Mouse (Mus musculus) C2C12 (cell line): ENCODE measurements around the gene Slc25a45. TPM values are rescaled to one million over a fixed set of nuclear protein-coding genes. Genes with fewer than 3 reads are reported as not detected.

ENCODE experiments used
- H3K27me3 ChIP-seq: one replicate; pipeline ENCODE4 v1.6.1; 2011; ENCODE audit not compliant: control insufficient read depth, insufficient read depth, insufficient read length
- H3K36me3 ChIP-seq: one replicate; pipeline ENCODE4 v1.6.1; 2011; ENCODE audit not compliant: control insufficient read depth, insufficient read depth
- H3K4me3 ChIP-seq: one replicate; pipeline ENCODE4 v1.5.1; 2011; ENCODE audit warnings: mild to moderate bottlenecking, control low read depth; ENCODE audit not compliant: poor library complexity, insufficient read depth, severe bottlenecking
- H3K79me2 ChIP-seq: one replicate; pipeline ENCODE4 v1.6.1; 2011; ENCODE audit not compliant: control insufficient read depth, insufficient read depth
- H3K79me3 ChIP-seq: one replicate; pipeline ENCODE4 v1.6.1; 2011; ENCODE audit warnings: low read depth, control low read depth
- H3ac ChIP-seq: one replicate; pipeline ENCODE3; 2011; ENCODE audit warnings: low read depth; ENCODE audit not compliant: control insufficient read depth, insufficient read length
- CEBPB ChIP-seq: IDR thresholded peaks from one replicate; pipeline ENCODE4 v1.6.1; 2011; ENCODE audit warnings: low read depth, mild to moderate bottlenecking, control low read depth, moderate library complexity
- CTCF ChIP-seq: IDR thresholded peaks from one replicate; pipeline ENCODE4 v1.5.1; 2011; ENCODE audit not compliant: control insufficient read depth, insufficient read depth, insufficient read length
- FOSL1 ChIP-seq: IDR thresholded peaks from one replicate; pipeline ENCODE4 v1.8.0; 2011; ENCODE audit warnings: mild to moderate bottlenecking, low read length; ENCODE audit not compliant: poor library complexity, insufficient read depth, severe bottlenecking
- MAX ChIP-seq: IDR thresholded peaks from one replicate; pipeline ENCODE4 v1.6.1; 2011; ENCODE audit warnings: mild to moderate bottlenecking, control low read depth
- MYOD1 ChIP-seq: IDR thresholded peaks from one replicate; pipeline ENCODE4 v1.6.1; 2011; ENCODE audit warnings: low read depth; ENCODE audit not compliant: control insufficient read depth, insufficient read length
- MYOG ChIP-seq: IDR thresholded peaks from one replicate; pipeline ENCODE4 v1.6.1; 2011; ENCODE audit not compliant: control insufficient read depth, insufficient read length; ENCODE audit errors: extremely low read depth
- USF1 ChIP-seq: IDR thresholded peaks from one replicate; pipeline ENCODE4 v1.6.1; 2011; ENCODE audit warnings: low read depth, mild to moderate bottlenecking, control low read depth, moderate library complexity
- polyA plus RNA-seq: library from polyadenylated mRNA; unstranded; fragments of >200 nt; fragmentation: generic; extraction: Trizol; gene quantifications from one replicate; pipeline ENCODE4 v1.2.1, GENCODE M21; 2012; ENCODE audit warnings: missing spikeins

Gene Slc25a45
- polyA plus RNA-seq, 1 experiment, result 5.5 TPM

- no peak for TF ChIP-seq FOSL1
- TF ChIP-seq CTCF, result no peak
- no peak for TF ChIP-seq USF1
- TF ChIP-seq MAX, result no peak
Measured at GRCm38 (mm10) chr19:5831224-5831957, 46.2 kb upstream of the Slc25a45 start.

GRCm38 (mm10) chr19:5831958-5832320, 45.7 kb upstream of the Slc25a45 start:
- Histone ChIP-seq H3K79me3 (peaks cover 39% of the 10 kb centered on the region), H3K36me3 (peaks cover 47% of the 10 kb centered on the region), H3K4me3 (no peak overlapping the region), H3K79me2 (peaks cover 97% of the 10 kb centered on the region), H3K27me3 (no peaks in the 10 kb centered on the region), H3ac (no peak overlapping the region)
- TF ChIP-seq CTCF (no peak), MYOG (no peak), MYOD1 (no peak), MAX (no peak), FOSL1 (no peak), CEBPB (no peak), USF1 (no peak)

More at GRCm38 (mm10) chr19:5831224-5831957, 46.2 kb upstream of the Slc25a45 start:
- H3K79me2 ChIP-seq, result peaks cover 97% of the 10 kb centered on the region
- no peaks in the 10 kb centered on the region for H3K27me3 ChIP-seq
- H3K4me3 ChIP-seq, result no peak overlapping the region
- H3K79me3 ChIP-seq, result peaks cover 35% of the 10 kb centered on the region
- H3K36me3 ChIP-seq, result peaks cover 52% of the 10 kb centered on the region
- H3ac ChIP-seq, result no peak overlapping the region

GRCm38 (mm10) chr19:5832326-5832725, 45.3 kb upstream of the Slc25a45 start:
- Histone ChIP-seq H3K27me3 (no peaks in the 10 kb centered on the region), H3K4me3 (no peak overlapping the region), H3K79me3 (peaks cover 41% of the 10 kb centered on the region), H3ac (no peak overlapping the region), H3K79me2 (peaks cover 97% of the 10 kb centered on the region), H3K36me3 (peaks cover 43% of the 10 kb centered on the region)
- TF ChIP-seq MYOD1, result no peak
- TF ChIP-seq MYOG, result no peak
- TF ChIP-seq USF1, result no peak
- no peak for TF ChIP-seq CEBPB

DNA sequence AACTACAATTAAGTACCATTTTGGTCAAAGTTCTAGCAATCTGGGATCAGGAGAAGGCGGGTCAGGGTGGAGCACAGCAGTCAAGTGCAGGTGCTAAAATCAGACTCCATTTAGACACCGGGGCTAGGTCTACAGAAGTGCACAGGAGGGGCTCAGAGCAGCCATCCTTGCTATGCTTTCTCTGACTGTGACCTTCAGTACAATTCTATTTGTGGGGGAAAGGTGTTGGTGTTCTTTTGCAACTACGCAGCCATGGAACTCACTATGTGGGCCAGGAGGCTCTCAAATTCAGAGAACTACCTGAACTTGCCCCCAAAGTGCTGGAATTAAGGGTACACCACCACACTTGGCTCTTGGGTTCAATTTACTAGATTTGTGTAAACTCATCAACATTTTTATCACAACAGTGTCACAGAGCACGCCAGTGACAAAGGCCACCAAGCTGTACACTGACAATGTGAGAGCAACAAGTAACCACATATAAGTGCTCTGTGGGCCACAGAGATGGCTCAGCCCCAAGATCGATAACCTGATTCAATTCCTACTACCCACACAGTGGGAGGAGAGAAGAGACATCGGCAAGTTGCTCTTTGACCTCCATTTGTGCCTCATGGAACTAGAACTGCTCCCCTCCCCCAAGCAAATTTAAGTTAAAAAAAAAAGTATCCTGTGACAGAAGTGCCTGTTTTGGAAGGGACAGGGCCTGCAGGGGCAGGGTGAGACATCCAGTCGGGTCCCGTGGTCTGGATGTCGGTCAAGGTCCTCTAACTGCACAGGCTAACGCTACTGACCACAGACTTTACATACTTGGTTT, 44.1 kb upstream of the Slc25a45 start:
- H3K79me2 ChIP-seq, result peaks cover 98% of the 10 kb centered on the region
- no peak overlapping the region for H3ac ChIP-seq
- peaks cover 53% of the 10 kb centered on the region for H3K79me3 ChIP-seq
- TF ChIP-seq CTCF (no peak), MYOD1 (no peak), MAX (no peak), USF1 (no peak), CEBPB (no peak), FOSL1 (no peak), MYOG (no peak)
- H3K4me3 ChIP-seq, result no peak overlapping the region
- no peaks in the 10 kb centered on the region for H3K27me3 ChIP-seq
- H3K36me3 ChIP-seq, result peaks cover 31% of the 10 kb centered on the region

DNA sequence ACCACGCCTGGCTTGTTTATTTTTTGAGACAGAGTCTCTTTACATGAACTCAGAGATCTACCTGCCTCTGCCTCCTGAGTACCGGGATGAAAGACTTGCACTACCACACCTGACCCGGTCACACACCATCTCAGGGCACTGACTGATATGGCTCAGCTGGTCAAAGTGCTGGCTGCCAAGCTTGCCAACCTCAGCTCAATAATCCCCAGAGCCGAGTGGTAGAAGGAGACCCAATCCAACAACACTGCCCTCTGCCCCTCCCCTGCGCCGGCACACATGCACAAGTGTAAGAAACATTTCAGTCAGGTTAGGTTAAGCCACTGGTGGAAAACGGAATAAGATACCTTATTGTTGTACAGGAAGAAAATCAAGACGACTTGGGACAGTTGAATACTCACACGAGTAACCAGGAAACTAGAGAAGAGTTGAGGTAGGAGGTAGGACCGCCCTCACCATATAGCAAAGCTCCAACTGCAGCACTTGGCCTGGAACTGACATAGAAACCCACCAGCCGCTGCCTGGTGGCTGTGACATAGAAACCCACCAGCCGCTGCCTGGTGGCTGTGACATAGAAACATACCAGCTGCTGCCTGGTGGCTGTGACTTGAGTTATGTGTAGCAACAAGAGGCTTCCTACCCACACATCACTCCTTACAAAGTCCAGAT, 43.2 kb upstream of the Slc25a45 start:
- H3K36me3 ChIP-seq, result peaks cover 25% of the 10 kb centered on the region
- H3K79me3 ChIP-seq, result peaks cover 60% of the 10 kb centered on the region
- peaks cover 98% of the 10 kb centered on the region for H3K79me2 ChIP-seq
- no peak overlapping the region for H3ac ChIP-seq
- no peak overlapping the region for H3K4me3 ChIP-seq
- no peak for TF ChIP-seq MYOD1
- no peak for TF ChIP-seq USF1
- no peak for TF ChIP-seq CTCF
- TF ChIP-seq MYOG, result no peak
- TF ChIP-seq CEBPB, result no peak
- TF ChIP-seq MAX, result no peak
- no peak for TF ChIP-seq FOSL1
- no peaks in the 10 kb centered on the region for H3K27me3 ChIP-seq
